Mouse (Mus musculus) kidney, embryonic 15.5 days (tissue): Measurements from ENCODE around the gene Hrh2. TPM values are rescaled to one million over a fixed set of nuclear protein-coding genes. Genes with fewer than 3 reads are reported as not detected.

ENCODE experiments used
- ATAC-seq: fragments of 200-750 bp; cut with Nextera tagmentation; replicated peaks from 2 replicates; pipeline ENCODE4 v1.8.0; 2017; ENCODE audit warnings: moderate TSS enrichment; ENCODE audit not compliant: low FRiP score
- H3K27ac ChIP-seq: fragments of 300-500 bp; sonication (generic); 2 replicates; pipeline ENCODE4 v1.5.1; 2015; ENCODE audit warnings: mild to moderate bottlenecking, inconsistent platforms
- H3K27me3 ChIP-seq: fragments of 300-500 bp; sonication (generic); 2 replicates; pipeline ENCODE4 v1.6.1; 2015; ENCODE audit warnings: inconsistent platforms
- H3K36me3 ChIP-seq: fragments of 300-500 bp; sonication (generic); 2 replicates; pipeline ENCODE4 v1.6.1; 2015; ENCODE audit warnings: inconsistent platforms
- H3K4me1 ChIP-seq: fragments of 300-500 bp; sonication (generic); 2 replicates; pipeline ENCODE4 v1.6.1; 2015; ENCODE audit warnings: inconsistent platforms
- H3K4me2 ChIP-seq: fragments of 300-500 bp; sonication (generic); 2 replicates; pipeline ENCODE4 v1.6.1; 2015; ENCODE audit warnings: moderate library complexity, mild to moderate bottlenecking, inconsistent platforms
- H3K4me3 ChIP-seq: fragments of 300-500 bp; sonication (generic); replicated peaks from 2 replicates; pipeline ENCODE4 v1.5.1; 2015; ENCODE audit warnings: mild to moderate bottlenecking, inconsistent platforms
- H3K9ac ChIP-seq: fragments of 300-500 bp; sonication (generic); 2 replicates; pipeline ENCODE4 v1.6.1; 2015; ENCODE audit warnings: mild to moderate bottlenecking, inconsistent platforms
- H3K9me3 ChIP-seq: fragments of 300-500 bp; sonication (generic); replicated peaks from 2 replicates; pipeline ENCODE4 v1.6.1; 2016; ENCODE audit warnings: inconsistent platforms
- WGBS: fragments of 180-500 bp; shearing (Covaris S2); methylation state at CpG from one replicate; pipeline ENCODE4 v1.1.7; 2015; ENCODE audit warnings: mixed read lengths; 5-methylcytosine and 5-hydroxymethylcytosine counted together
- polyA plus RNA-seq: library from polyadenylated mRNA; unstranded; fragments of >200 nt; fragmentation: Nextera tagmentation; extraction: Ambion mirVana; gene quantifications from 2 replicates; pipeline ENCODE4 v1.2.1, GENCODE M21; 2015

The Hrh2 gene
- polyA plus RNA-seq, 1 experiment from 2014 or later, result not detected

GRCm38 (mm10) chr13:54257580-54258223, 65.8 kb downstream of the Hrh2 start:
- Histone ChIP-seq H3K27ac (no peak overlapping the region), H3K9me3 (no peaks in the 10 kb centered on the region), H3K36me3 (no peaks in the 10 kb centered on the region), H3K9ac (no peak overlapping the region), H3K4me3 (no peak overlapping the region), H3K4me1 (peaks cover 10% of the 10 kb centered on the region), H3K4me2 (no peak overlapping the region), H3K27me3 (peaks cover 9% of the 10 kb centered on the region; the same call in 1 of the 2 replicates)
- no peak for ATAC-seq
- 20% methylated on average over 10 of the region's 10 CpGs for WGBS

- peaks cover 10% of the 10 kb centered on the region for H3K4me1 ChIP-seq
- no peak overlapping the region for H3K9ac ChIP-seq
- H3K27me3 ChIP-seq, result peaks cover 9% of the 10 kb centered on the region; the same call in 1 of the 2 replicates
- H3K4me3 ChIP-seq, result no peak overlapping the region
- H3K9me3 ChIP-seq, result no peaks in the 10 kb centered on the region
- H3K36me3 ChIP-seq, result no peaks in the 10 kb centered on the region
- 29% methylated on average over 8 of the region's 8 CpGs for WGBS
- no peak overlapping the region for H3K27ac ChIP-seq
- no peak overlapping the region for H3K4me2 ChIP-seq
- no peak for ATAC-seq
Measured at GRCm38 (mm10) chr13:54258231-54258743, 66.4 kb downstream of the Hrh2 start.

- 27% methylated on average over 8 of the region's 8 CpGs for WGBS
- Histone ChIP-seq H3K36me3 (no peaks in the 10 kb centered on the region), H3K4me3 (no peak overlapping the region), H3K9ac (no peak overlapping the region), H3K4me1 (peaks cover 10% of the 10 kb centered on the region), H3K27ac (no peak overlapping the region), H3K4me2 (no peak overlapping the region), H3K9me3 (no peaks in the 10 kb centered on the region), H3K27me3 (peaks cover 9% of the 10 kb centered on the region; the same call in 1 of the 2 replicates)
- ATAC-seq, result no peak
Measured at GRCm38 (mm10) chr13:54260318-54260717, 68.4 kb downstream of the Hrh2 start.

- 82% methylated on average over 15 of the region's 15 CpGs for WGBS
- no peak overlapping the region for H3K4me2 ChIP-seq
- ATAC-seq, result no peak
- H3K9me3 ChIP-seq, result no peaks in the 10 kb centered on the region
- no peak overlapping the region for H3K9ac ChIP-seq
- peaks cover 5% of the 10 kb centered on the region for H3K4me1 ChIP-seq
- H3K4me3 ChIP-seq, result no peak overlapping the region
- H3K27me3 ChIP-seq, result peaks cover 3% of the 10 kb centered on the region; the same call in 1 of the 2 replicates
- H3K27ac ChIP-seq, result no peak overlapping the region
- no peaks in the 10 kb centered on the region for H3K36me3 ChIP-seq
Measured at GRCm38 (mm10) chr13:54262741-54263510, 71.0 kb downstream of the Hrh2 start.

GRCm38 (mm10) chr13:54263641-54264040, 71.7 kb downstream of the Hrh2 start:
- no peak overlapping the region for H3K9ac ChIP-seq
- H3K27me3 ChIP-seq, result peaks cover 3% of the 10 kb centered on the region; the same call in 1 of the 2 replicates
- no peak overlapping the region for H3K4me3 ChIP-seq
- no peak overlapping the region for H3K4me2 ChIP-seq
- ATAC-seq, result no peak
- H3K9me3 ChIP-seq, result no peaks in the 10 kb centered on the region
- H3K27ac ChIP-seq, result no peak overlapping the region
- H3K4me1 ChIP-seq, result no peaks in the 10 kb centered on the region
- 65% methylated on average over 6 of the region's 6 CpGs for WGBS
- H3K36me3 ChIP-seq, result no peaks in the 10 kb centered on the region

GRCm38 (mm10) chr13:54266472-54266871, 74.5 kb downstream of the Hrh2 start:
- Histone ChIP-seq H3K27ac (no peak overlapping the region), H3K36me3 (no peaks in the 10 kb centered on the region), H3K4me2 (no peak overlapping the region), H3K9ac (no peak overlapping the region), H3K27me3 (no peaks in the 10 kb centered on the region), H3K4me3 (no peak overlapping the region), H3K4me1 (no peaks in the 10 kb centered on the region), H3K9me3 (no peaks in the 10 kb centered on the region)
- WGBS, result 22% methylated on average over 9 of the region's 9 CpGs
- no peak for ATAC-seq

GRCm38 (mm10) chr13:54269087-54269486, 77.2 kb downstream of the Hrh2 start:
- Histone ChIP-seq H3K4me1 (no peaks in the 10 kb centered on the region), H3K9me3 (no peaks in the 10 kb centered on the region), H3K4me2 (no peak overlapping the region), H3K27me3 (no peaks in the 10 kb centered on the region), H3K27ac (no peak overlapping the region), H3K36me3 (no peaks in the 10 kb centered on the region), H3K9ac (no peak overlapping the region), H3K4me3 (no peak overlapping the region)
- ATAC-seq, result no peak
- WGBS, result 80% methylated on average over 2 of the region's 3 CpGs

- H3K36me3 ChIP-seq, result no peaks in the 10 kb centered on the region
- no peak overlapping the region for H3K9ac ChIP-seq
- 72% methylated on average over 8 of the region's 8 CpGs for WGBS
- H3K9me3 ChIP-seq, result no peaks in the 10 kb centered on the region
- H3K4me1 ChIP-seq, result no peaks in the 10 kb centered on the region
- H3K27ac ChIP-seq, result no peak overlapping the region
- no peak overlapping the region for H3K4me3 ChIP-seq
- H3K27me3 ChIP-seq, result no peaks in the 10 kb centered on the region
- ATAC-seq, result no peak
- H3K4me2 ChIP-seq, result no peak overlapping the region
Measured at GRCm38 (mm10) chr13:54269628-54270027, 77.7 kb downstream of the Hrh2 start.

- Histone ChIP-seq H3K27me3 (no peaks in the 10 kb centered on the region), H3K4me3 (no peak overlapping the region), H3K27ac (no peak overlapping the region), H3K9ac (no peak overlapping the region), H3K4me2 (no peak overlapping the region), H3K36me3 (no peaks in the 10 kb centered on the region), H3K4me1 (no peaks in the 10 kb centered on the region), H3K9me3 (no peaks in the 10 kb centered on the region)
- 89% methylated on average over 7 of the region's 7 CpGs for WGBS
- no peak for ATAC-seq
Measured at GRCm38 (mm10) chr13:54272076-54272475, 80.1 kb downstream of the Hrh2 start.

- 76% methylated on average over 6 of the region's 6 CpGs for WGBS
- H3K4me1 ChIP-seq, result peaks cover 7% of the 10 kb centered on the region
- H3K9me3 ChIP-seq, result no peaks in the 10 kb centered on the region
- no peak overlapping the region for H3K27ac ChIP-seq
- H3K4me2 ChIP-seq, result no peak overlapping the region
- no peaks in the 10 kb centered on the region for H3K36me3 ChIP-seq
- H3K27me3 ChIP-seq, result peaks cover 15% of the 10 kb centered on the region
- no peak overlapping the region for H3K9ac ChIP-seq
- ATAC-seq, result no peak
- H3K4me3 ChIP-seq, result no peak overlapping the region
Measured at GRCm38 (mm10) chr13:54277406-54277805, 85.5 kb downstream of the Hrh2 start.

GRCm38 (mm10) chr13:54280366-54280765, 88.4 kb downstream of the Hrh2 start:
- no peaks in the 10 kb centered on the region for H3K36me3 ChIP-seq
- H3K9me3 ChIP-seq, result no peaks in the 10 kb centered on the region
- no peak overlapping the region for H3K27ac ChIP-seq
- peaks cover 14% of the 10 kb centered on the region for H3K4me1 ChIP-seq
- H3K9ac ChIP-seq, result no peak overlapping the region
- no peak for ATAC-seq
- H3K27me3 ChIP-seq, result peaks cover 15% of the 10 kb centered on the region
- H3K4me2 ChIP-seq, result no peak overlapping the region
- H3K4me3 ChIP-seq, result no peak overlapping the region
- 63% methylated on average over 7 of the region's 7 CpGs for WGBS

GRCm38 (mm10) chr13:54281149-54281548, 89.2 kb downstream of the Hrh2 start:
- Histone ChIP-seq H3K4me2 (no peak overlapping the region), H3K9ac (no peak overlapping the region), H3K36me3 (no peaks in the 10 kb centered on the region), H3K4me3 (no peak overlapping the region), H3K27ac (no peak overlapping the region), H3K4me1 (peaks cover 14% of the 10 kb centered on the region), H3K9me3 (no peaks in the 10 kb centered on the region), H3K27me3 (peaks cover 15% of the 10 kb centered on the region)
- ATAC-seq, result no peak
- WGBS, result 76% methylated on average over 7 of the region's 7 CpGs
